Mouse (Mus musculus) ovary, postnatal 10 days (tissue): ENCODE data around the gene Wwox.

ENCODE experiments used
- DNase-seq: peaks from one replicate; pipeline ENCODE4 v3.0.0; 2022; ENCODE audit warnings: low spot score

Wwox gene

GRCm38 (mm10) chr8:114870410-114870809 is 431.0 kb downstream of the Wwox start:
- no peak for DNase-seq

DNA sequence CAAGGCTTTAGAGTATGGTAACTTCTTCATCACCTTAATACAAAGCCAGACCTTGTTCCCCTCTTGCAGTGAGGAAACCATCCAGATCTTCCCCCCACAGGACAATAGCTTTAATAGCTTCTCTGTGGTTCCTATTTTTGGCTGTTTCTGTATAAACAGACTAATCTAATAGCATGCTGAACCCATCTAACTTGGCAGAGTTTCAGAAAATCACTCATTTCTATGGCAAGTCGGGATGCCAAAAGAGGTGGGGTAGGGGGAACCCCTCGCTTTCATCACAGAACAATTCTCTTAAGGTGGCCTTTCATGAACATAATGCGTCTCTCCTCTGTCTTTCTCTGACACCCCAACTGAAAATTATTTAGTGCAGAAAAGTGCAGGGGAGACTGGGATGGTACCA is 433.0 kb downstream of the Wwox start:
- DNase-seq, result no peak

DNA sequence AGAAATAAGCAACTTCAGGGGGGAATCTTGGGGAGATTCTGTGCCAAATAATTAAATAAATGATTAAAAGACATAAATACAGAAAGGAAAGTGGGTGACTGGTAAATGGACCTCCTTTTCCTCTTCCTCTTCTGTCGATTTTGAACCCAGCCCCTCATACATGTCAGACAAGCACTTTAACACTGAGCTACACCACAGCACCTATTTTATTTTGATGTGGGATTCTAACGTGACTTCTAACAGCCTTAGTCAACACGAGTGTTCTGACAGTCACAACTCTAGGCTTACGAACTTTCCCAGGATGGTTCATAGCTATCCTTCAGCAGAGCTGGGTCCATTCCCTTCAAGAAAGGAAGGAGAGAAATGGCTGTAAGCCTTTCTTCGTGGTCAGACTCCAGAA is 435.7 kb downstream of the Wwox start:
- no peak for DNase-seq

- DNase-seq, result no peak
Observed at GRCm38 (mm10) chr8:114876161-114876611, 436.7 kb downstream of the Wwox start.

DNA sequence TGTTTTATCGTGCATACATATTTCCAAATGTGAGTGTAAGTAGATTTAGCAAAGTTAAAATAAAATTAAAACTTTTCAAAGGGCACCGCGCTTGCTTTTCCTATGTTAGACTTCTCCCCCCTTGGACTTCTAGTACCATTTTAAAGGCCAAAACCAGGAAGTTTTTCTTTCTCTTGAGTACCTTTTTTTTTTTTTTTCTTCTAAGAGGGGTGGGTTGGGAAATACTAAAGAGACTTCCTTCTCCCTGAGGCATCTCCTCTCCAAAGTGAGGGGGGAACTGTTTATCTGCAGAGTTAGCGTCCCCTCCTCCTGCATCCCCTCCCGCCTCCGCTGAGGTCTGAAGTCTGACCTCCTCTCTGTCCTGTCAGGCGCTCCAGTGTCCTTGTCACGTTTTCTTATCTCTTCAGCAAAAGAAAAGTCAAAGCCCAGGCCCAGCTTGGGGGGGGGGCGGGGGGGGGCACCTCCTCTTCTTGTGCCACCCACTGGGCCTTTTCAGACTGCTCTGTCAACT is 437.3 kb downstream of the Wwox start:
- DNase-seq, result no peak

- DNase-seq, result no peak
Observed at GRCm38 (mm10) chr8:114877234-114877633, 437.8 kb downstream of the Wwox start.

- DNase-seq, result no peak
Observed at GRCm38 (mm10) chr8:114878449-114879276, 439.2 kb downstream of the Wwox start.

DNA sequence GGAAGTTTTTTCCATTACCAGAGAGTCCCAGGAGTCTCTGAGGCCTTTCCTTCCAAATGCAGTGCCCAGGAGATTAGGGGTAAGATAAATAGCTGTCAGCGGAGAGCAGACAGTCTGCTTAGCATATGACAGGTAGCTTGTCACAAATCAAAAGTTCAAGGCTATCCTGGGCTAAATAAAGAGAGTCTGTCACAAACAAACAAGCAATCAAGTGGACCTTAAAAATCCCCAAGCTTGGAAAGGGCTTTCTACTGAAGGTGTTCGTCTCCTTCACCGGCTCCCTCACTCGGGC is 439.8 kb downstream of the Wwox start:
- DNase-seq, result no peak

DNA sequence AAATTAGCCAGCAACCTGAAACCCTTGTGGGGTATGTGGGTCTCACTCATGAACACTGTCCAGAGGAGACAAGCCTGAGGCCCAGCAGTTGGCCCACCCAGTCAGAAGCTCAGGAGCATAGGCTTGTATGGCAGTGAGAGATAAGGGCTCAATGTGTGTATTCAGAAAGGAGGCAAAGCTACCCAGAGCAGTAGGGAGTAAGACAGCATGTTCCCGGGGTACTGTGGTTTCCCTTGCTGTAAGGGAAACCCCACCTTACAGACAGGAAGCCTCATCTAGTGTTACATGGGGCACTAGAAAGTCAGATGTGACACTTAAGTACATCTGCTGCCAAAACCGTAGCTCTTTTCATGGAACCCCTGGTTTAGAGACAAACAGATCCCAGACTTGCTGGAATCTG is 440.2 kb downstream of the Wwox start:
- DNase-seq, result no peak

GRCm38 (mm10) chr8:114880475-114881135 is 441.1 kb downstream of the Wwox start:
- no peak for DNase-seq

GRCm38 (mm10) chr8:114881891-114882401 is 442.5 kb downstream of the Wwox start:
- DNase-seq, result no peak

DNA sequence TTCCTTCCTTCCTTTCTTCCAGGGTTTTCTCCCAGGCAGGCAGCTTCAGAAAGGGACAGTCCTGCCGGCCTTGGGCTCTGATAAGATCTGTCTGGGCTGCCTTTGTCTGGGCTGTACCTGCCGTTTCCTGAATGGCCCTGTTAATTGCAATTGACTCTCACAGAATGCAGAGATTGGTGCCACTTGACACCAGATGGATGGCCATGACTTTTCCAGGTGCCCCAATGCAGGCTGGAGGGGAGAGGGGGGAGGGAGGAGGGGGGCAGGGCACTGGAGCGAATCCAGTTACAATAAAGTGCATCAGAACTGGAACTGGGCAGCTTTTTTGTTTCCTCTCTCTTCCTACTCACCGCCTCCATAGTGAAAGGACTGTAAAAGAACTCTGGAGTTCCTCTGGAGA is 443.0 kb downstream of the Wwox start:
- no peak for DNase-seq

GRCm38 (mm10) chr8:114882936-114883606 is 443.6 kb downstream of the Wwox start:
- DNase-seq, result no peak

DNA sequence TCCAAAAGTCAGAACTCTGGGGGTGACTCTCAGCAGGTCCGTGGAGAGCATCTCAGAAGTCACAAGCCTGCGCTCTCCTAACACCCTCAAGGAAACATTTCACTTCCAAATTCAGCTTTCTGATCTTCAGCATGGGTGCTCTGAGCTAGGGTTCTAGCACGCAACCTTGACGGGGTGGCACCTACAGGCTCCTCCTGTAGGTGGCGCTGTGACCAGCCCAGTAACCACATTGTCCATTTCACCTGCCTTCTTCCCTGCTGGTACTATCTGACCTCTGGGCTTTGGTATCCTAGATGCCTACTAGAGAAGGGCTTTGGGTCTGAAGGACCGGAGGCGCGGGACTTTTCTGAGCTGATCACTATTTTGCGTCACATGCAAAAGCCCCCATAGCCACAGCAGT is 444.5 kb downstream of the Wwox start:
- no peak for DNase-seq

DNA sequence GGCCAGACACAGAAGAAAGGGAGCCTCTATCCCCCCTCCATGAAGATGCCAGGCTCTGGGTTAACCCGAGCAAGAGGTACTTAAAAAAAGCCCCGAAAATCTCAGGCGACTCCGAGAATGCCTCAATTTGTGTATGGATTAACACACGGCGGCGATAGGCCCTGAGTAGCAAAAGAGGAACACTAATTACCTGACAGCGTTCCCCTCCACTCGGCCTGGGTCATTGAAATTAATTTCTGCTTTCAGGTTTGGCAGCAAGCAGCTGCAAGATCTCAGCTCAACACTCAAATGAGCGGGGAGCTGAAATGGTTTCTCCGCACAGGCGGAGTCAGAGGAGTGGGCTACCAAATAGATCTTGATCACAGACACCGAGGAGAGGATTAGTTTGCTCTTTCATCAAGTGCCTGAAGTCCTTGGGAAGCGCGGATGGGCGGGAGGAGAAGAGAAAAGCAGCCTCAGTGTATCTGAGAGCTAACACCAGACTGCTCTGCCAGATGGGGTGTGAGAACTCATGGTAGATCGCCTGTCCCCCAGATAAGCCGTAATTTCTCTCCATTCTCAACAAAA is 445.7 kb downstream of the Wwox start:
- no peak for DNase-seq

DNA sequence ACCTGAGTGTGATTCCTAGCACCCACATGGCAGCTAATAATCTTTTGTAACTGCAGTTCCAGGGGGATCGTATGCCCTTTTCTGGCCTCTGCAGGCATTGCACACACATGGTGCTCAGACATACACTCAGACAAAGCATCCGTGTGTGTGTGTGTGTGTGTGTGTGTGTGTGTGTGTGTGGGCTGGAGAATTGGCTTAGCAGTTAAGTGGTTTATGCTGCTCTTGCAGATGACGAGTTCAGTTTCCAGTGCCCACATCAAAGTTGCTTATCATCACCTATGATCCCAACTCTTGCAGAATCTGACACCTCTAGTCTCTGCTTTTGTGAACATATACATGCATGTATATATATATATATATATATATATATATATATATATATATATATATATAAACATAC is 448.9 kb downstream of the Wwox start:
- DNase-seq, result no peak

- no peak for DNase-seq
Observed at GRCm38 (mm10) chr8:114889578-114890374, 450.3 kb downstream of the Wwox start.

DNA sequence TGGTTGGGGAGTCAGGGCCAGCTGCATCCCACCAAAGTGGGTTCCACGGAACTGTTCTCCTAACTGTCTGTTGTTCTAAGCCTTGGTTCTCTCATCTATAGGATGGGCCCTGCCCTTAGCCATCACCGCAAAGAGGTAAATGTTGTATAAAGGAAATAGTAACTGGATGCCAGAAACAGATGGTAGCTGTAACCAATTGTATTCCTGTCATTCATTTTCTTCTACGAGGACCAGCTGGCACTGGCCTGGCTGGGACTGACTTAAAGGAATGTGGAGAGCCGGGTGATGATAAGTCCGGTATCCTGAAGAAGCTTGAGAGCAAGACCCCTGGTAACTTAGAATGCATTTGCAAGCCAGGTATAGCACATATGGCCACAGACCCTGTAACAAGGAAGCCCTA is 451.0 kb downstream of the Wwox start:
- no peak for DNase-seq

DNA sequence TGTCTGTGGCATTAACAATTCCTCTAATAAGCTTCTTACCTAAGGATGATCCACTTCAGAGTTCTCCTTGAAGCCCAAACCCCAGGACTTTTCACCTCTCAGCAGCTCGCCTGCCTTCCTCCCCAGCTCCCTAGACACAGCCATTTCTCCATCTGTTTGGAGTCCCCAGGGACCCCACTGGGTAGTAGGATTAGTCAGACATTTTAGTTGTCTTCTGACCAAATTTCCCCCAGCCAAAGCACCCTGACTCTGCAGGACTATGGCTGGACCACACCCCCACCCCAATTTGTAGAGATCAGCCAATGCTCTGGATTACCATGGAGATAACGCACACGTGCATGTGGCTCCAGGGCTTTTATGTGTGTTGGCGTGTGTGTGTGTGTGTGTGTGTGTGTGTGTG is 451.8 kb downstream of the Wwox start:
- no peak for DNase-seq

DNA sequence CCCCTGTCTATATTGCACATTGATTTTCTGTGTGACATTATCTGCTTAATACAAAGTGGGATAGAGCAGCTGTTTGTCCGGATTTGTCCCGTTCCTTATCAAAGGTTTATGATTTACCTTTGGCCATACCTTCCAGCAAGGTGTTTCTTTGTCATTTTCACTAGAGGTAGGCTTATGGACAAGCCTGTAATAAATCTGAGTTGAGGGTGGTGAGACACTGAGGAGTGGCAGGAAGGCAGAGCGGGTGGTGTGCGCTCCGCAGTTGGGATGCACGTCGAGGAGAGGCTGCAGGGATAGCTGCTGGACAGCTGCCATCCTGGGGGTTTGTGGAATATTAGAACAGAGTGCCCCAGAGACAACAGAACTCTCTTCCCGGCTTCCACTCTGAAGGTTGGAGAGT is 458.0 kb downstream of the Wwox start:
- no peak for DNase-seq

DNA sequence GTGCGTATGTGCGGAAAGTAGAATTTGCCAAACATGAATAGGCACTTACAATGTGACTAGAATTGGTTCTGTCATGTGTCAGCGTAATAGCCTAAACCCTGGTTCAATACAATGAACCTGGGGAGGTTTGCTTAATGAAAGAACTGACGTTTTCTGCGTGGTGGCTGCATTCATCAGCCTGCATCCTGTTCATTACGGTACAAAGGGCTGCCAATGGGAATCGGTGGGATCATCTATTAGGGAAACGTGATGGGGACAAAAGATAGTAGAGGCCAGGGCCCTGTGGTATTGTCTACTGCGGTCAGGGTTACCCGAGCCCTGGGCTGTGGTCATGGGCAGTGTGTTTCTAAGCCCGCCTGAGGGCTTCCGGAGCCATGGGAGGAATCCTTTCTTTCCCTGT is 459.7 kb downstream of the Wwox start:
- no peak for DNase-seq

- no peak for DNase-seq
Observed at GRCm38 (mm10) chr8:114902584-114902983, 463.1 kb downstream of the Wwox start.
